Mouse (Mus musculus): ENCODE data around the gene Map2. TPM values are rescaled to one million over a fixed set of nuclear protein-coding genes. Genes with fewer than 3 reads are reported as not detected.

The Map2 gene
- total and polyA plus RNA-seq, 3 experiments: 0.66 TPM; not detected in 2

DNA sequence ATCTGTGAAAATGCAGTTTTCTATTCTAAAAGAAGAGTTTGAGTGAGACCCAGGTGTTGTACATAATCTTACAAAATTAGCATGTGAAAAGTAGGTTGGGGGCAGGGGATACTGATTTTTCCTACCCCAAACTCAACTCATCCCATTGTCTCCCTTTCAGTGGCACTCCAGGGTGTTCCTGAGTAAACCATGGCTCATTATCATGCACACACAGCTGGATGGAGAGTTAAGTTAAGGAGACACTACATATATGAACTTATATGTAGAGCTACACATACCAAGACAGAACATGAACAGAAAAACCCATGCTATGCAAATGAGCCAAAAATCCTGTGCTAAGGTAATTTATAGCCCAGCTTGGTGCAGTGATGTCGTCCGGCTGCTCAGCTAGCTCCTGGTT lies 267.8 kb downstream of the Map2 start:
- no peaks in the 10 kb centered on the region for H3K36me3 ChIP-seq (replicated peaks)
- H3K27me3 ChIP-seq (ENCODE audit: insufficient read depth, low read length): peaks cover 3% of the 10 kb centered on the region
- H3K9me3 ChIP-seq (replicated peaks): no peaks in the 10 kb centered on the region
- no peak overlapping the region for H3K4me3 ChIP-seq (ENCODE audit: low read depth, low read length)
- TF ChIP-seq TAL1 (conservative IDR thresholded peaks at IDR 0.05; ENCODE audit: low read depth, low read length): no peak
- TF ChIP-seq GATA1 (IDR thresholded peaks at IDR 0.05; ENCODE audit: borderline replicate concordance, low read length): no peak
- TF ChIP-seq CTCF (IDR thresholded peaks at IDR 0.05; ENCODE audit: low read depth, low read length): no peak
- ATAC-seq (ENCODE audit: extremely low read depth, insufficient number of reproducible peaks, low FRiP score, poor library complexity, severe bottlenecking) (no peak), DNase-seq (ENCODE audit: low spot score) (no peak)
- H3K4me1 ChIP-seq (ENCODE audit: insufficient read depth, low read depth, low read length): no peaks in the 10 kb centered on the region

DNA sequence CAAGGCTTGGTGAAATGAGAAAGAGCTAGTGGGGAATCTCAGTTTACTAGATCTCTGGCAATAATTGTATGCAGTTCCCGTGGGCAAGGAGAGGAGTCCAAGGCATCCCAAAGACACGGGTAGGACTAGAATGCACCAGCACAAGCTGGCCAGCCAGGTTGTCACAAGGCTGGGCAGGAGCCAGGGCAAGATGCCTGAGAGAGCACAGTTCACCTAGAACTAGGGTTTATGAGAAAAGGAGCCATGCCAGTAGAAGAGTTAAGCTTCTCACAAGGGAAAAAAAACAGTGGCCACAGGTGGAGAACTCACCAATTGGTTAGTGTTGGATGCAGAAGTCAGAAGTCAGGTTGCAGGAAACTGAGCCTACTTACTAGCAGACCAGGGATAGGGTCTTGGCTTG lies 274.4 kb downstream of the Map2 start:
- Histone ChIP-seq H3K4me3 (ENCODE audit: low read depth, low read length) (no peak overlapping the region), H3K9me3 (replicated peaks) (no peaks in the 10 kb centered on the region), H3K36me3 (replicated peaks) (no peaks in the 10 kb centered on the region), H3K4me1 (ENCODE audit: insufficient read depth, low read depth, low read length) (no peaks in the 10 kb centered on the region), H3K27me3 (ENCODE audit: insufficient read depth, low read length) (no peaks in the 10 kb centered on the region; the same call in 1 of the 2 replicates)
- DNase-seq (ENCODE audit: low spot score) (no peak), ATAC-seq (ENCODE audit: extremely low read depth, insufficient number of reproducible peaks, low FRiP score, poor library complexity, severe bottlenecking) (no peak)
- TF ChIP-seq TAL1 (conservative IDR thresholded peaks at IDR 0.05; ENCODE audit: low read depth, low read length) (no peak), CTCF (IDR thresholded peaks at IDR 0.05; ENCODE audit: low read depth, low read length) (no peak), GATA2 (IDR thresholded peaks at IDR 0.05; ENCODE audit: borderline replicate concordance, low read depth, low read length) (no peak), POLR2AphosphoS5 (IDR thresholded peaks at IDR 0.05; ENCODE audit: insufficient replicate concordance, low read depth, low read length) (no peak), GATA1 (IDR thresholded peaks at IDR 0.05; ENCODE audit: borderline replicate concordance, low read length) (no peak)

DNA sequence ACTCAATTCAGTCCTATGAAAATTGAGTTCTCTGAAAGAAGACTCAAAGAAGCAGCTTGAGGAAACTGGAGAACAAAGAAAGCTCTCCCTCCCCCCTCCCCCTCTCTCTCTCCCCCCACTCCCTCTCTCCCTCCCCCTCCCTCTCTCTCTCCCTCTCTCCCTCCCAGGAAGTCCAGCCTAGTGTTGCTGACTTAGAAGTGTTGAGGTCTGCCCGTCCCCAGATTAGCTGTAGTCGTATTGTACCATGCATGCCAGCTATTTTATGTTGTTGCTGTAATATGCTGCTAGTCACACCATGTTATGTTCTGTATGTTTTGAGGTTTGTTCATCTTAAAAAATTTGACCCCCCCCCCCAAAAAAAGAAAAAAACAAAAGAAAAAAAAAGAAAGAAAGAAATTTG lies 281.5 kb downstream of the Map2 start:
- Histone ChIP-seq H3K4me1 (ENCODE audit: insufficient read depth, low read depth, low read length) (no peaks in the 10 kb centered on the region), H3K4me3 (ENCODE audit: low read depth, low read length) (no peak overlapping the region), H3K27me3 (ENCODE audit: insufficient read depth, low read length) (no peaks in the 10 kb centered on the region), H3K36me3 (replicated peaks) (no peaks in the 10 kb centered on the region), H3K9me3 (replicated peaks) (no peaks in the 10 kb centered on the region)
- ATAC-seq (ENCODE audit: extremely low read depth, insufficient number of reproducible peaks, low FRiP score, poor library complexity, severe bottlenecking) (no peak), DNase-seq (ENCODE audit: low spot score) (no peak)
- TF ChIP-seq TAL1 (conservative IDR thresholded peaks at IDR 0.05; ENCODE audit: low read depth, low read length): no peak
- no peak for TF ChIP-seq CTCF (IDR thresholded peaks at IDR 0.05; ENCODE audit: low read depth, low read length)
- no peak for TF ChIP-seq POLR2AphosphoS5 (IDR thresholded peaks at IDR 0.05; ENCODE audit: insufficient replicate concordance, low read depth, low read length)
- TF ChIP-seq GATA2 (IDR thresholded peaks at IDR 0.05; ENCODE audit: borderline replicate concordance, low read depth, low read length): no peak
- no peak for TF ChIP-seq GATA1 (IDR thresholded peaks at IDR 0.05; ENCODE audit: borderline replicate concordance, low read length)

DNA sequence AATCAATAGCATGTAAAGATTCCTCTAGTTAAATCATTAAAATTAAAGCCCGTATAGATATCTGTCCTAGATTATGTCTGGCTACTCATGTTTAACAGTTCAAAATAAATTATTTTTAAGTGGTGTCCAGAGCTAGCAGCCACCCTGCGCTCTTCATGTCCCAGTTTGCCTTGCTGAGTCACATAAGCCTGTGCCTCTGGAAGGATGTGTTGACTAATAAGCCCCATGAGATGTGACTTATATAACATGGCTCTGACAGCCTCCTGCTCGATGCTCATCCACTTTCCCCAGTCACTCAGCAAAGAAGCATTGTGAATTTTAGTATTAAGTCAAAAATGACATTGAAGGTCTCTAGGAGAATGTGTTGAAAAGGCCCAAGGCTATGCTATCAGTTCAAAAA lies 282.7 kb downstream of the Map2 start:
- no peaks in the 10 kb centered on the region for H3K36me3 ChIP-seq (replicated peaks)

DNA sequence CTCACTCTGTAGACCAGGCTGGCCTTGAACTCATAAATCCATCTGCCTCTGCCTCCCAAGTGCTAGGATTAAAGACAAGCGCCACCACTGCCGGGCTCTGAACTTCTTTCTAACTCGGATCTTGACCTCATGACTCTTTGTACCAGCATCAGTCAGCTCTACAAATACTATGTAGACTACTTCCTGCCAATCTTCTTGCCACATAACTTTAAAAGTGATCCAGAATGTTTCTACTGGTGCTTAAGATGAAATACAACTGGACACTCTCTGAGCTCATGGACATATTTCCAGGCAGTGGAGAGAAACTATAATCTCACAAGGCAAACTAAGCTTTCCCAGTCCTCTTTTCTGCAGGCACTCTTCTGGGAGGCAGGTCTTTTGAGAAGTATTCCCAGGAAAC lies 284.3 kb downstream of the Map2 start:
- Histone ChIP-seq H3K4me3 (ENCODE audit: low read depth, low read length) (no peak overlapping the region), H3K36me3 (replicated peaks) (no peaks in the 10 kb centered on the region), H3K27me3 (ENCODE audit: insufficient read depth, low read length) (no peaks in the 10 kb centered on the region), H3K9me3 (replicated peaks) (no peaks in the 10 kb centered on the region), H3K4me1 (ENCODE audit: insufficient read depth, low read depth, low read length) (no peaks in the 10 kb centered on the region)
- TF ChIP-seq GATA2 (IDR thresholded peaks at IDR 0.05; ENCODE audit: borderline replicate concordance, low read depth, low read length) (no peak), GATA1 (IDR thresholded peaks at IDR 0.05; ENCODE audit: borderline replicate concordance, low read length) (no peak), POLR2AphosphoS5 (IDR thresholded peaks at IDR 0.05; ENCODE audit: insufficient replicate concordance, low read depth, low read length) (no peak), CTCF (IDR thresholded peaks at IDR 0.05; ENCODE audit: low read depth, low read length) (no peak), TAL1 (conservative IDR thresholded peaks at IDR 0.05; ENCODE audit: low read depth, low read length) (no peak)
- DNase-seq (ENCODE audit: low spot score) (no peak), ATAC-seq (ENCODE audit: extremely low read depth, insufficient number of reproducible peaks, low FRiP score, poor library complexity, severe bottlenecking) (no peak)

More for the DNA sequence above, 282.7 kb downstream of the Map2 start:
- no peaks in the 10 kb centered on the region for H3K27me3 ChIP-seq (ENCODE audit: insufficient read depth, low read length)
- DNase-seq (ENCODE audit: low spot score) (no peak), ATAC-seq (ENCODE audit: extremely low read depth, insufficient number of reproducible peaks, low FRiP score, poor library complexity, severe bottlenecking) (no peak)
- TF ChIP-seq GATA1 (IDR thresholded peaks at IDR 0.05; ENCODE audit: borderline replicate concordance, low read length): no peak
- TF ChIP-seq TAL1 (conservative IDR thresholded peaks at IDR 0.05; ENCODE audit: low read depth, low read length): no peak
- TF ChIP-seq GATA2 (IDR thresholded peaks at IDR 0.05; ENCODE audit: borderline replicate concordance, low read depth, low read length): no peak
- no peak for TF ChIP-seq POLR2AphosphoS5 (IDR thresholded peaks at IDR 0.05; ENCODE audit: insufficient replicate concordance, low read depth, low read length)
- TF ChIP-seq CTCF (IDR thresholded peaks at IDR 0.05; ENCODE audit: low read depth, low read length): no peak
- H3K4me1 ChIP-seq (ENCODE audit: insufficient read depth, low read depth, low read length): no peaks in the 10 kb centered on the region
- H3K4me3 ChIP-seq (ENCODE audit: low read depth, low read length): no peak overlapping the region
- H3K9me3 ChIP-seq (replicated peaks): no peaks in the 10 kb centered on the region

DNA sequence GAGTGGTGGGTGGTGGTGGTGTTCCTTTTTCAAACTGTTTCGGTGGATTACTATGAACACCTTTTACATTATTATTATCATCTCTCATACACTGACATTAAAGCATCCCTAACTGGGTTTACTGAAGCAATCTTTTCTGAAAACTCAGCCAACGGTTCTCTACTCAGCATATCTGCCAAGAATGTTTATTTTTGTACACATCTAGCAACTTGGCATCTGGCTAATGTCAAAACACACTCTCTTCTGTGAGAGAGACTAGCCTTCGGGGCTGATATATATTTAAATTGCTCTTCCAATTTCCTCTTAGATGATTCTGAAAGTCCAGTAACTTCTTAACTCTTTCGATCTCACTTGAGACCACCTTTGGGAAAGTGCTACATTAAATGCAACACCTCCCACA lies 285.8 kb downstream of the Map2 start:
- no peaks in the 10 kb centered on the region for H3K27me3 ChIP-seq (ENCODE audit: insufficient read depth, low read length)
- H3K4me3 ChIP-seq (ENCODE audit: low read depth, low read length): no peak overlapping the region
- no peaks in the 10 kb centered on the region for H3K4me1 ChIP-seq (ENCODE audit: insufficient read depth, low read depth, low read length)
- ATAC-seq (ENCODE audit: extremely low read depth, insufficient number of reproducible peaks, low FRiP score, poor library complexity, severe bottlenecking) (no peak), DNase-seq (ENCODE audit: low spot score) (no peak)
- H3K36me3 ChIP-seq (replicated peaks): no peaks in the 10 kb centered on the region
- TF ChIP-seq CTCF (IDR thresholded peaks at IDR 0.05; ENCODE audit: low read depth, low read length) (no peak), POLR2AphosphoS5 (IDR thresholded peaks at IDR 0.05; ENCODE audit: insufficient replicate concordance, low read depth, low read length) (no peak), GATA1 (IDR thresholded peaks at IDR 0.05; ENCODE audit: borderline replicate concordance, low read length) (no peak), TAL1 (conservative IDR thresholded peaks at IDR 0.05; ENCODE audit: low read depth, low read length) (no peak), GATA2 (IDR thresholded peaks at IDR 0.05; ENCODE audit: borderline replicate concordance, low read depth, low read length) (no peak)
- no peaks in the 10 kb centered on the region for H3K9me3 ChIP-seq (replicated peaks)

Data from G1E (cell line).